Mouse (Mus musculus): ENCODE measurements around the gene Ap1m2.

Gene Ap1m2

DNA sequence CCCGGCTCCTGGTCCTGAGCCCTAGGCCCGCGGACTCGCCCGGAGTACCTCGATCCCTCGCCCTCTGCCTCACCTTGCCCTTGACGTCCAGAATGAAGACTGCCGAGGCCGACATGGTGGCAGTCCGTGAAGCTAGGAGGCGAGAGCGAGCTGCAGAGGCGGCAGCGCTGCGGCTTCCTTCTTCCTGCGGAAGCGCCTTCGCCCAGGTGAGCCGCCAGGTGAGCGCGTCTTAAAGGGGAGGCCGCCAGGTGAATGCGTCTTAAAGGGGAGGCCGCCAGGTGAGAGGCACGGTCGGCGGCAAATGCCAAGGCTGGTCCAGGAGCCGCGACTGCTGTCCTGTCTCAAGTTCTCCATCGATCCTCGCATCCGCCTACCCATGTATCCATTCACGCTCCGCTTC lies at the start of gene Ap1m2:
Gene Ap1m2 (minus strand): TSS at position 204 of the 400 bp plus-strand sequence.
- DNase-seq (ENCODE audit: low spot score in 2 of 2): peak in 1 of 2 experiments; percentile 15

- peak; percentile 57 to 80 for DNase-seq (ENCODE audit: low spot score in 2 of 2)
Measured at GRCm38 (mm10) chr9:21356981-21357718, 45.0 kb upstream of the Ap1m2 start.

GRCm38 (mm10) chr9:21354796-21355195 lies 42.7 kb upstream of the Ap1m2 start:
- DNase-seq (ENCODE audit: low spot score in 2 of 2): no peak

DNA sequence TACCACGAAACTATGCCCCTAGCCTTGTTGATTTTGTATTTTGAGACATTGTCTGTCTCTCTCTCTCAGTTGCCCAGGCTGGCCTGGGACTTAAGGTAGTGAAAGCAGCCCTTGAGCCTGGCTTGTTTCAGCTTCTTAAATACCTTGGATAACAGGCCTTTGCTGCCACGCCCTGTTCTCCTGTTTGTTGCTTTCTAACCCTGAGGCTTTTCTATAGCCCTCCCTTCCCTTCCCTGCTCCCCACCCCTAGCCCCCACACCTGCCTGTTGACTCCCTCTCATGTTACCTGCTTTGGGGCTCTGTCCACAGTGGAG lies 41.2 kb upstream of the Ap1m2 start:
- DNase-seq (ENCODE audit: low spot score in 2 of 2): no peak

DNA sequence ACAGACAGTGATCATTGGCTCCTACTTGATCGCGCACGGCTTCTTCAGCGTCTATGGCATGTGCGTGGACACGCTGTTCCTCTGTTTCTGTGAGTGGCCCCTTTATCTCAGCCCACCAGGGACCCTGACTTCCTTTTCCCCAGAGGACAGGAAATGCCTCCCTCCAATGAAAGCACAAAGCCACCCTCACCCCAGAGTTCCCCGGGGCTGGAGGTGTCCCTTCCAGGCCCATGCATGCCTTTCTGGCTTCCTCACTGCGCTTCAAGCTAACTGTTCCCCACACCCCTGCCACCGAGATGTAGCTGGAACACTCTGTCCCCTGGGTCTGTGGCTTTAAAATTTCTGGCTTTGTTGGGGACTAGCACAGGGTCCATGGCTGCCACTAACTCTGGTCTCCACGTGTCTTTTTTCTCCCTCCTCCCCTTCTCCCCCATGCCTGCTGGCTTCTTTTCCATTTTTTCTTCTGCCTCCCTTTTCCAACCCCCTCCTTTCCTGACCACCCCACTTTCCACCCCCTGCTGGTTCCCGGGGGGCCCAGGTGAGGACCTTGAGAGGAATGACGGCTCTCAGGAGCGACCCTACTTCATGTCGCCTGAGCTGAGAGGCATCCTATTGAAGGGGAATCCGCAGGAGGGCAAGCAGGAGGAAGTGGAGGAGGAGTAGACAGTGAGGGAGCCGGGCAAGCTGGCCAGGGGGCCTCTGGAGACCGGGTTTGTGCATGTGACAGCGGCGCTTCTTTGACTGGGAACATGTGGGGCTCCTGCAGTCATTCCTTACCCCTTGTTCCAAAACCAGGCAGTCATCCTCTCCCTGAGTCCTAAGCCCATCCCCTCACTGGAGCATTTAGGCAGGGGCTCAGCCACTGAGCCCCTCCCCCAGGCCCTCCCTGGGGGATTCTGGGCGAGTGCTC lies 40.6 kb upstream of the Ap1m2 start:
- no peak for DNase-seq (ENCODE audit: low spot score in 2 of 2)

GRCm38 (mm10) chr9:21351702-21352377 lies 39.7 kb upstream of the Ap1m2 start:
- DNase-seq (ENCODE audit: low spot score in 2 of 2): no peak

DNA sequence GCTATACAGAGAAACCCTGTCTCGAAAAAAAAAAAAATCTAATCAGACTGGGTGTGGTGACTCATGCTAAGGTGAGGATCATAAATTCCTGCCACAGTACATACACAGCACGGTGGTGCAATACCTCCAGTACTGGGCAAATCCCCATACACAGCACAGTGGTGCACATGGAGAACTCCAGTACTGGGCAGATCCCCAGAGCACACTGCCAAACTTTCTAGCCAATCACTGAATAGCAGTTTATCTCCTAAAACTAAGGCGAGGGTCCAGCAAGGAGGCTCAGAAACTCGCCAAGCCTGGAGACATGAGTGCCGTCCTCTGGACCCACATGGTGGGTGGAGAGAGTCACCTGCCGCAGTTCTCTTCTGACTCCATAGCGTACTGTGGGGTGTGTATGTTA lies 39.0 kb upstream of the Ap1m2 start:
- DNase-seq (ENCODE audit: low spot score in 2 of 2): no peak

GRCm38 (mm10) chr9:21348152-21348551 lies 36.0 kb upstream of the Ap1m2 start:
- no peak for DNase-seq (ENCODE audit: low spot score in 2 of 2)

- no peak for DNase-seq (ENCODE audit: low spot score in 2 of 2)
Measured at GRCm38 (mm10) chr9:21346627-21347365, 34.7 kb upstream of the Ap1m2 start.

GRCm38 (mm10) chr9:21340411-21340810 lies 28.3 kb upstream of the Ap1m2 start:
- no peak for DNase-seq (ENCODE audit: low spot score in 2 of 2)

DNA sequence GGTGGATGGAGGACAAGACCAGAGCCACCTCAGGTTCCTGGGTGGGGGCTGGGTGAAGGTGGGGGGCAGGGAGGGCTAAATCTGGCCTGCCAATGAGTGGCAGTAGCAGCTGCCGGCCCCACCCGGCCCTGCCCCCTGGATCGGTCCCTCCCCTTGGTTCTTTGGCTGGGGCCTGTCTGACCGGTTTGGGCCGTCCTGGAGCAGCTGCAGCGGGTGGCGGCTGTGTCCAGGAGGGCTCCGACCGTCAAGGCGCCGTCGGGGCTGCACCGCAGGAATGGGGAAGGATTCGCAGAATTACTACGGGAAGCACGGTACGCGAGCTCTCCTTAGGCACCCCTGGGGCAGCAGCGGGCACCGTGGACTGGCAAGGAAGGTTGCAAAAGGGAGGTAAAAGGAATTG lies 25.5 kb upstream of the Ap1m2 start:
- DNase-seq (ENCODE audit: low spot score in 2 of 2): no peak

DNA sequence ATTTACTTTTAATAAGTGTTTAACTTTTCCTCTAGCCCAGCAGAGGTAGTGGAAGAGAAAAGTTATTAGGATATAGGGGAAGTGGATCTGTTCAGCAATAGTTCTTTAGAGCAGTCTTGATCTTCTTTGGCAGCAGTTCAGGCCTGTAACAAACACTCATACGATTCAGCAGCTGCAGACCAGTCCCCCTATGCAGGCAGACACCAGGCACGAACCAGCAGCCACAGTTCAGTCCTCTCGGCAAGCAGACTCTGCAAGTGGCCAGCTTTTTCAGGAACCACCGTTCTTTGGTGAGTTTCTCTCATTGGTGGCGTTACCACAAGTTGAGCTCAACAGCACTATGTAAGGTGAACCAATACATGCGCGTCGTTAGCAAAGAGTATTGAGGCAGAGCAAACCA lies 24.4 kb upstream of the Ap1m2 start:
- DNase-seq (ENCODE audit: low spot score in 2 of 2): no peak

DNA sequence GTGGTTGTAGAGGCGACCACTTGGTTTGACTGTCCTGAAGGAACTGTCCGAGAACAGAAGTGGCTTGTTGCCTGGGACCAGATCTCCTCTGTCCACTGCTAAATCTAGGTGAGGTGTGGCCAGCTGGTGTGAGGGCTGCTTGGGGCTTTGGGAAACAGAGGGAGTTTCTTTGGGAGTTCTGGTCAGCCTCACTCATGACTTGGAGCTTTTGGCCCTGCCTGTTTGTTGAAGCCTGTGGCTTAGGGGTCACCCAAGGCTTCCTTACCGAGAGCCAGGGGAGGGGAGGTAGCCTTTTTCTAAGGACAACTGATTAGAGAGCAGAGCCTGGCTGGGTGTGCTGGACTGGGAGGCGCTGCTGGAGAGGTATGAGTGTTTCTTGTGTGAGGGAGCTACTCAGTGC lies 23.3 kb upstream of the Ap1m2 start:
- DNase-seq (ENCODE audit: low spot score in 2 of 2): no peak

- no peak for DNase-seq (ENCODE audit: low spot score in 2 of 2)
Measured at GRCm38 (mm10) chr9:21334747-21335146, 22.6 kb upstream of the Ap1m2 start.

- DNase-seq (ENCODE audit: low spot score in 2 of 2): no peak
Measured at GRCm38 (mm10) chr9:21333523-21333922, 21.4 kb upstream of the Ap1m2 start.

GRCm38 (mm10) chr9:21332161-21333061 lies 20.3 kb upstream of the Ap1m2 start:
- DNase-seq (ENCODE audit: low spot score in 2 of 2): no peak

GRCm38 (mm10) chr9:21331365-21332140 lies 19.4 kb upstream of the Ap1m2 start:
- no peak for DNase-seq (ENCODE audit: low spot score in 2 of 2)

DNA sequence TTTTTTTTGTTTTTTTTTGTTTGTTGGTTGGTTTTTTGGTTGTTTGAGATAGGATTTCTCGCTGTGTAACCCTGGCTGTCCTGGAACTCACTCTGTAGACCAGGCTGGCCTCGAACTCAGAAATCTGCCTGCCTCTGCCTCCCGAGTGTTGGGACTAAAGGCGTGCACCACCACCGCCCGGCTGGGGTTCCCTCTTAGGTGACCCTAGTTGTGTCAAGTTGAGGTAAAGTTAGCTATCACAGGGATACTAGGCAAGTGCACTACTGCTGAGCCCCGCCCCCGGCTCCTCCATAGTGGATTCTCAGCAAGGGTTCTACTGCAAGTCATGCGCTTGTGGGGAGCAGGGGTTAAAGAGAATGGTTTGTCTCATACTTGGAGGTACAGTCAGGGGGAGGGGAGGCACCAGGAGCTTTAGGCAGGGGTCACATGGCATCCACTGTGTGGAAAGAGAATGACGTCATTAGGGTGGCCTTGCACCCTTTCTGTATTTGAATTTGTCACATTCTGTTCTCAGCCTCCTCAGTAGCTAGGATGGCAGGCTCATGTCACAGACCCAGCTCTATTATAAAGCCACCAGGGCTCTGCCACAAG lies 17.7 kb upstream of the Ap1m2 start:
- DNase-seq (ENCODE audit: low spot score in 2 of 2): no peak

DNA sequence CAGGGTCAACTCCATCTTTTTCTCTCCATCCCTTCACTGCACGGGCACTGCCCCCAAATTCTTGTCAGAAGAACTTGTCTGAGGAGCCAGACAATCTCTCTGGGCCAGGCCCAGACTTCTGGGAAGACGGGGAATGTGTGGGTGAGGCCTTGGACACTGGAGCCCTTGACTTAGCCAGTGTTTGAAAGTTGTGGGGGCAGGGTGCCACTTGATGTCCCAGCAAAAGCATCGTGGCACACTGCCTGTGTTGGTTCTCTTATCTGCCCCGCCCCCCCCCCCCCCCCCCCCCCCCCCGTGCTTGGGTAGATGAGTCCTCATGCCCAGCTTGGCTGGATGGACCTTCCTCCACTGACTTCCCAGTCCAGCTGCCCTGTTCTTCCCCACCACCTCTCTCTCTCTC lies 16.9 kb upstream of the Ap1m2 start:
- no peak for DNase-seq (ENCODE audit: low spot score in 2 of 2)

GRCm38 (mm10) chr9:21328041-21328440 lies 15.9 kb upstream of the Ap1m2 start:
- DNase-seq (ENCODE audit: low spot score in 2 of 2): peak in 1 of 2 experiments; percentile 47
